Mouse (Mus musculus) heart, postnatal 14 days (tissue): ENCODE data around the gene Lgr6. TPM values are rescaled to one million over a fixed set of nuclear protein-coding genes. Genes with fewer than 3 reads are reported as not detected.

Experiments
- DNase-seq, 2 experiments: peaks; one replicate each; pipeline ENCODE4 v3.0.0; 2021 to 2022
- intact Hi-C: fragments of 180-260 bp; cut with DNase I; formaldehyde crosslinking; loops from one replicate; pipeline ENCODE4 v1.15.1; 2025
- total RNA-seq, 2 experiments: library from RNA; stranded (reverse); gene quantifications; 2 replicates each; pipeline ENCODE4 v1.2.3; 2021

Gene Lgr6
- total RNA-seq, 2 experiments from 2014 or later, result 14.5 to 15.5 TPM

DNA sequence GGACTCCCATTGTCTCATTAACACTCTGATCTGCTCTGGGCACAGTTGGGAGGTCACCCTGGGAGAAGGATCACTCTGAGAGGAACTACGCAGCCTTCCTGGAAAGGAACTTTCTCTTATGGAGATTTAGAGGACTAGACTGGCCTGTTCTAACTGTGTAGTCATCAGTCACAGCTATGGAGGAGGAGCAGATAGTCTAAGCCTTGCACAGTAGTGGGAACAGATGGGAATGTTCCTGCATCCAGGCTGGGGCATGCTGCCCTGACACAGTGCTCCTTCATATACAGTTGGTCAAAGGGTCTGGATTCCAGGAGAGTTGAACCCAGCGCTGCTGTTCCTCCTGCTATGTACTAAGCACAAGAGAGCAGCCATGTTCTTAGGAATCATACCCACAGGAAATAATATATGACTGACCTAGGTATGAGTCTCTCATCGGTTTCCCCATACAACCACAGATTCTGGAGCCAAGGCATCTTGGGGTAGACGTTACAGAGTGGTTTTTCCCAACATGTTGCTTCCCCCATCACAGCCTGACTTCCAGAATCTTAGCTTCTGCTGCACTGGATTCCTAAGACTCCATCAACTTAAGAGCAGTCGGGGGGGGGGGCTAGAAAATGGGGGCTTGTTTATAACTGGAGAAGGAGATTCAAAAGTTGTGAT is 84.7 kb downstream of the Lgr6 start:
- DNase-seq, result no peak
- intact Hi-C loops, result no loop called here

DNA sequence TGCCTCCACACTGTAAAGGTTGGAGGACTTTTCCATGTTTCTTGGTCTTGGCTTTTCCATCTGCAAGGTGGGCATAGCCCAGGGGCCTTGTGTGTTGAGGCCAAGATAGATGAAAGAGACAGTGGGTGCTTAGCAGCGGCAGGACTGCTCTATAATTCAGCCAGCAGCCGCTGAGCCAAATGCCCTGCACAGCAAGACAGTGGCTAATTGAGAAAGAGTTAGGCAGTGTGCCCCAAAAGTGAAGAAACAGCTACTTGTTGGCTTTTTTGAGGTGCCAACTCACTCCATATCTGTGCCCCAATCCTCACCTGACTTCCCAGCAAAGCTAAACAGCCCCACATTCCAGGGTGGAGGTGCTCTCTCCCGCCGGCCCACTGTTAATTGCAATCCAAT is 85.3 kb downstream of the Lgr6 start:
- DNase-seq, result no peak
- intact Hi-C loops, result no loop called here

DNA sequence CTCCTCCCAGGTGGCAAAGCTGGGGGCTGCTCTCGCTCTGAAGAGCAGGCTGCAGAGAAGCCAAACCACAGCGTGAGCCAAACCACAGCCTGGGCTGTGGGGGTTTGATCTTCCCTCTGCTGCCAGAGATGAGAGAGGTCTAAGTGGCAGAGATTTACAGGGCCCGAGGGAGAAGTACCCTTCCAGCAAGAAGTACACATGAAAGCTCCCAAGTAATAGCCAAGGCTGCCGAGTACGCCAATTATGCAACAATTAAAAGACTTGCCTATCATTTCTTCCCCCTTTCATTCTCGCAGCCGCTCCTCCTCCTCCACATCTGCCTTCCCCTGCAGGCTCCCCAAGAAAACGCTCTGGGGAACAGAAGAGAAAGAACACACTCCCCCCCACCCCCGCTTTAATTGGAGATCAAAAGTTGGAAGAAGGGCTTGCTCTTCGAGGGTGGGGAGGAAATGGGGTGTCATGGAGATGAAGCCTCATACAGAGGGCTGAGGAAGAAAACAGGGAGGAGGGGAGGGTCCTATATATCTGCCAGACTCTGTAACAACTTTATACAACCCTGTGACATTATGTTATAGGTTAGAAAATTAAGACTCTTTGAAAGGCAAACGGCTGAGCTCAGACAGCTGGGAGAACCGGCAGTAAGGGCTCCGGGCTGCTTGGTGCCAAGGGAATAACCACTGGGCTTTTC is 85.8 kb downstream of the Lgr6 start:
- intact Hi-C loops, result no loop called here
- no peak for DNase-seq

DNA sequence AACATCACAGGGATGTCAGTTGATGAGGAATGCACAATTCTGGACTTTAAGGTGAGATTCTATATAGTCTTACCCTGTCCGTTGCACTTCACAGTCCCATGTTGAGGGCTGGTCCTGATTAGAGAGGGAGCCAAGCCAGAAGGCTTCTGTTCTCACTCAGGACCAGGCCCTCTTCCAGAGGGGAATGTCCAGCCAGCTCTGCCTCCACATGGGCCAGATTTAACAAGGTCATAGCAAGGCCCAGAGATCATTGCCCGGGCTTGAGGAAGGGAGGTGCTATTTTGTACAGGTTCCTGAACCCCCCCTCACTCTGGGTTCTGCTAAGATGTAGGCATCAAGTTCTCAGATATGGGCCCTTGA is 87.4 kb downstream of the Lgr6 start:
- intact Hi-C loops, result no loop called here
- peak; percentile 34 to 65 for DNase-seq

DNA sequence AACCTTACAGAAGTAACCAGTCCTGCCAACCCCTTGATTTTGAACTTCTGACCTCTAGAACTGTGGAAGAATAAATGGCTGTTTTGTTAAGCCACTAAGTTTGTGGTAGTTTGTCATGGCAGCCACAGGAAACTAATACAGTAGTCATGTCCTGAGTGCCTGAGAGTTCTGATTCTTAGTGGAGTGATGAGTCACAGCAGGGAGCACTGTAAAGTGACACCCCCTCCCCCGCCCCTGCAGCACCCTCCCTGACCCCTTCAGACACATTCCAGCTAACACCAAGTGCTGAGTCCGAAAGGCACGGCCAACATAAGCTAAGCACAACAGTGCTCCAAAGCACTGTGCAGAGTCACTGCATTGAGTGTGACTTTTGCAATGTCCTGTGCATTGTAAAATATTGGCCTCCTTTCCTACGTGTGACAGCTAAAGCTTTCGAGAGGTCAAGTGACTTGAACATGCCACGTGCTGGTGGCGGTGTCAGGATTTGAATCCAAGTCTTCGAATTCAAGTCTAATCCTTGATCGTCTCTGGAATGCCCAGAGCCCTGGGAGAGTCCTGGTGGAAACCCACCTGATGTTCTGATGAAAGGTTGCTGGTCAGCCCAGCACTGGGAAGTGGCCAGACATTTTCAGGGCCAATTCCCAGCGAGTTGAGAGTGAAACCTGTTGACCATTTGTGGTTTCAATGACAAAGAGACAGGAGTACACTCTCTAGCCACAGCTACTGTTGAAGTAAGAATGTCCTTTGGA is 88.0 kb downstream of the Lgr6 start:
- no peak for DNase-seq
- intact Hi-C loops, result no loop called here

DNA sequence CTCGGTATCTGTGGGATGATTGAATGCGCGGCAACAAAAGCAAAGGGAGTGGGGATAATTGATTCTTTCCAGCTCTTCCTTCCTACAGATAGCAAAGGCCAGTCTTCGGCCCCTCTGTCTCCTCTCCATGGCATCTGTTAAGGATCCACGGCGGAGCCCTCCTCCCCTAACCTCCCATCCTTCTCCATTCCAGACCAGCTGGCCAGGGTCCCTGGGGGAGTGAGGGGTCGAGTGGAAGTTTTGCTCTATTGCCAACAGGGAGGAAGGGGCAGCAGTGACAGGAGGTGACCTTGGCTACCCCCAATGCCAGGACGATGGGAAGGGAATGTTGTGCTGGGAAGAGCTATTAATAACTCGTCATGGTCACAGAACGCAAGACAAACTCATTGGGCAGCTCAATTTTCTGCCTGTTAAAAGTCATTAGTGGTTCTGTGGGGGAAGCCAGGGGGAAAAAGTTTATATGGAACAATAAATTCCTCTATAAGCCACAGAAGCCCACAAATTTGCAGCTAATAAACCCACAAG is 90.1 kb downstream of the Lgr6 start:
- intact Hi-C loops, result no loop called here
- no peak for DNase-seq

DNA sequence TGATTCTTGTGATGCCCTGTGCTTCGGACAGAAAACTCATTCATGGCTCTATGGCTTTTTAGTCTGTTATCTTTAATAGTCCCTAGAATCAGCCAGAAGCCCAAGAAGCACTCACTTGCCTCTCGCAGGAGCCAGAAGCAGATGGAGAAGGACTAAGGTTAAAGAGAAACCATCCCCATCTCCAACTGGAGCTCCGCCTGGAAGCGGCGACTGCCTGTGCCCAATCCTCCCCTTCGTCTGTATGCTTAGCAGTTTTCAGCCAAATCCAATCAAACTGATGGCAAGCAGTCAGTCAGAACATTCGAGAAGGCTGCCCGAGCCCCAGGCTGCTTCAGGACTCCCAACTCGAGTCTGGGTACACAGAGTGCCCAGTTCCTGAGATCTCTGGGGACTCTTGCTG is 92.6 kb downstream of the Lgr6 start:
- DNase-seq, result no peak
- intact Hi-C loops, result no loop called here

DNA sequence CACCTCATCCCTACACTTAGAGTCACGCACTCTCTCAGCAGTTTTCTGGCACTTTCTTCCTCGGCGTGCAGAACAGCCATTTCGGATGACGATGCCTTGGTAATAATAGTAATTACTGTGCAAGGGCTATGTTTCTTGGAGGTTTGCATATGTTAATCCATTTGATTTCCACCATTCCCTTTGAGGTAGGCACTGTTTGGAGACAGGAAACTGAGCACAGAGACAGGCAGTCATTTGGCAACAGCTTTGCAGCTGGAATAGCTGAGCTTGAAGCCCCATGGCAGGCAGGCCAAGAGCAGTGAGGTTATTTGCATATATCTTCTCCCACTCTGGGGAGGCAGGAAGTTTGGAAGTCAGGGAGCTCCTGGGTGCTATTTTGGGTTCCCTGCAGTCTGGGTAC is 93.2 kb downstream of the Lgr6 start:
- intact Hi-C loops, result no loop called here
- DNase-seq, result no peak

DNA sequence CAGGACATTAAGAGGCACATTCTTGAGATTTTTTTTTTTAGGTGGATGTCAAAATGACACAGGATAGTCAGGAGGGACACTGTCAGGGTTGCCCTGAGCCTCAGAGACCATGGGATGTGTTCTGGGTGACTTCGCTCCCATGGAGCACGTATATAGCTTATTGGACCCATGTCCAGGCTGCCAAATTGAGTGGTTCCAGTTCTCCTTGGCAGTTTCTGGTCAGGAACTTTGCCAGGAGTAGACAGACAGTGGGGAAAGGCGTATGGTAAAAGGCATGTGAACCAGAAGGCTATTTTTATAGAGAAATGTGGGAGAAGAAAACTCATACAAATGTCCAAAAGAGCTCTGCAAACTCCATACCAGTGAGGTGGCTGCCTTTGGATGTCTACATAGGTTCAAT is 95.2 kb downstream of the Lgr6 start:
- intact Hi-C loops, result no loop called here
- no peak for DNase-seq

DNA sequence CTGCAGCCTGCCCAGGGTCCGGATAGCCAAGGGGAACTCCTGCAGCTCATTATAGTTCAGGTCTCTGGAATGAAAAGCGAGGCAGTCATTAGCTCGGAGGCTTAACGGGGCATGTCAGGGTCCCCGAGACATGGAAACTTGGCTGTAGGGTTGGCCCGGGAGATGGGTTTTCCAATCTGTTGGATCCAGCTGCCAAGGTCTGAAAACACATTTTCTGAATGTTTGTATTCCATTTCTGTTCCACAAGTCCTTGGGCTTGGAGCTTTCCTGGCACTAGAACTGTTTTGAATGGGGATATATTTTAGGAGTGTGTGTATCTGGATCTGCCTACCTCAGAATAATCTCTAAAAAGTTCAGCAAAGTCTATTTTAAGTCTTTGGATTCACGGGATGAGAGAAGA is 99.4 kb downstream of the Lgr6 start:
- DNase-seq, result peak in 1 of 2 experiments; percentile 37

DNA sequence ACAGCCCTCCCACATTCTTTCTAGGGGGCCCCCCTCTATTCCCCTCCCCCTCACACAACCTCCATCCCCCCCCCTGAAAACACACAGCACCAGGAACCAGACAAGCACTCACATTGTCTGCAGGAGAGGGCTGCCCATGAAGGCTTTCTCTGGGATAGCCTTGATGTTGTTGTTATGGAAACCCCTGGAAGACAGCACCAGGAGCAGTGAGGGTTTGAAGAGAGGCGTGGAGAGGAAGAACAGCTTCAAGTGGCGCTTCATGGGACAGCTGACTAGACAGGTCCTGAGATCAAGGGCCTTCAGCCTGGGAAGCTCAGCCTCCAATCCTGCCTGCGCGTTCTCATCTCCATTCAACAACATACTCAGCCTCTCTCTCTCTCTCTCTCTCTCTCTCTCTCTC is 101.7 kb downstream of the Lgr6 start:
- intact Hi-C loops, result loop anchor here (2.0 kb wide), 1 partner anchor 19 kb away; no protein-coding TSS in a partner anchor

More for the DNA sequence above, 99.4 kb downstream of the Lgr6 start:
- intact Hi-C loops, result no loop called here

DNA sequence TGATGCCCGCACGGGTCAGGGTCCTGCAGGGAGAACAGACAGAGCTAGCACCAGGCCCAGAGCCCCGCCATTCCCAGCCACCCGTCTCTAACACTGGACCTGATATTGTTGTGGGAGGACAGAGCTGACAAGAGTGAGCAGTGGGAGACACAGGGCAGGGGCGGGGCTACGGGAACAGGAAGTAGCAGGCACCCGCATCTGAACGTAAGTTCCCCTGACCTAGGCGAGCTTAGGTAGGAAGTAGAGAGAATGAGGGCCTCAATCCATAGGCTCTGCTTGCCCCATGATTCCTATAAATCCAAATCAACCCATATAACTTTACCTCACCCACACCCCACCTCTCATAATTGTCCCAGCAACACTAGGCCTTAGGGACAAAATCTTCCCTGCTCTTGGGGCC is 104.5 kb downstream of the Lgr6 start:
- no peak for DNase-seq
- intact Hi-C loops, result no loop called here

More for the DNA sequence above, 101.7 kb downstream of the Lgr6 start:
- no peak for DNase-seq

DNA sequence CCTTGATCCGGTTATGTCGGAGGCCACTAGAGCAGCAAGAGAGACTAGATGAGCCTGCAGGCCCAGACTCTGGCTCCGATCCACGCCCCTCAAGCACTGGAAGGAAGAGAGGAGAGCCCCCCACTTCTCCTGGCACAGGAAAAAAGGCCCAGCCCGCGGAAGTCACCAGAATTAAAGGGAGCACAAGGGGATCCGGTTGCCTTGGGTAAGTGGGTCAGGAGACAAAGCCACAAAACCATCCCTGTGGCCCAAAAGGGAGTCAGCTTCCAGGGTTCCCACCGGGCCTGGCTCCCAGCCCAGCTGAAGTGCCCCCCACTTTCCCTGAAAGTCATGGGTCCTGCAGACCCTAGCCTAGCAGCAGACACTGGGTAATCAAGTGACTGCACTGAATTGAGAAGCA is 106.8 kb downstream of the Lgr6 start:
- intact Hi-C loops, result no loop called here
- no peak for DNase-seq

DNA sequence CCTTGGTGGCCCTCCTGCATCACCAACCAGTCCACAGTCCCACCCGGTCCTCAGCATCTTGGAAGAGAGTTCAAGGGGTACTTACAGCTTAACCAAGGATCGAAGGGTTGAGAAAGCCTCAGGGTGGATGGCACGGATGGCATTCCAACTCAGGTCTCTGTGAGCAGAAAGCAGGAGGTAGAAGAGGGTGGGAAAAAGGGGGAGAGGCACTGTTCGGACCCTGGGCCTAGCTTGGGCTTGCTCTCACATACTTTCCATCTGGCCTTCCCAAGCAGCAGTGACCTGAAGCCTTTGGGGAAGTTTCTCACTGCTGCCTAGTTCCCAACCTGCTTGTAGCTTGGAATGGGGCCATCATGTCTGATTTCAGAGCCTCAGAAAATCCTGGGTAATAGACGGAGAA is 107.5 kb downstream of the Lgr6 start:
- intact Hi-C loops, result no loop called here
- no peak for DNase-seq

DNA sequence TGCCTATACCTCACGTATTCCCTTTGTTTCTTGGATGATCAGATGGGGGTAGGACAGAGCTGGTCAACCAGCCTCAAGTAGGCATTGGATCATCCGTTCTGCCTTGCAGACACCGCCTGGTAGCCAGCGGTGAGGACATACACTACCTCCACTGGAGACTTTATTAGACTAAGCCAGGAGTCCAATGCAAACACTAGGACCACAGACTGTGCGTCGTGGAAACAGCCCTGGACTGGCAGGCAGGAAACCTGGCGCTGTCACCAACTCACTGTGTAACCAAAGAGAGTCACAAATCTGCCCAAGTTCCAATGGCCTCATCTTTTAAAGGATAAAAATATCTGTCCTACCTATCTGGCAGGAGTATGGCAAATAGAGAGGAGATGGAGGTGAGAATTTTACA is 108.6 kb downstream of the Lgr6 start:
- intact Hi-C loops, result no loop called here
- DNase-seq, result no peak

DNA sequence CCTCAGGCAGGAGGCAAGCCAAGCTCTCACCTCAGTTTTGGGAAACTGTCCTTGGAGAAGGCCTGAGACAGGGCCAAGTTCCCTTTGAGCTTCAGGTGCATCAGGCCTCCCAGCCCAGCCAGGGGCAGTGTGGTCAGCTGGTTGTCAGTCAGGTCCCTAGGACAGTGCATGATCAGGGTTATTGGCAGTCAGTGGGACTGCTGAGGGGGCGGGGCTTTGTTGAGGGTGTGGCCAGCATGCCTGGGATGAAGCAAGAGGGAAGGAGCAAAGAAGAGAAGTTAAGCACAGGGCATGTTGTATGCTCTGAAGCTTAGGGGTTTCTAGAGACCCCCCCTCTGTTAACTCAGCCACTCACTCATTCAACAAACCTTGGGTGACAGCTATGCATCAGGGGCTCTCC is 109.1 kb downstream of the Lgr6 start:
- intact Hi-C loops, result no loop called here
- peak in 1 of 2 experiments; percentile 20 for DNase-seq

DNA sequence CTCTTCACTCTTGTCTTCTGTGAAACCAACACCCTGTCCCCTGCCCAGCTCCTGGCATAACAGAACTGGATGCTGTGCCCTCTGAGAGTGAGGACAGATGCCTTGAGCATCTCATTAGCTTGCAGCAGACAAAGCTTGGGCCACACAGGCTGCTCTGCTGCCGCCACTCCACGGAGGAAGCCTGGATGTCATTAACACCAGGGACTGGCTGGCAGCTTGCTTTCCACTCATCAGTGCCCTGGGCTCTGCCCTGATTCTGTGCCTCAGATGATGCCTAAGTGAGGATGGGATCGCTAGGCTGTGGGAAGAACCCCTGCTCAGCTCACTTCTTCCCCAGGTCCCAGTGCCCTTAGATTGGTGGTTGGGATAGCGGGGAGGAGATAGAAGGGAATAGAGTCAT is 109.6 kb downstream of the Lgr6 start:
- no peak for DNase-seq
- intact Hi-C loops, result no loop called here

DNA sequence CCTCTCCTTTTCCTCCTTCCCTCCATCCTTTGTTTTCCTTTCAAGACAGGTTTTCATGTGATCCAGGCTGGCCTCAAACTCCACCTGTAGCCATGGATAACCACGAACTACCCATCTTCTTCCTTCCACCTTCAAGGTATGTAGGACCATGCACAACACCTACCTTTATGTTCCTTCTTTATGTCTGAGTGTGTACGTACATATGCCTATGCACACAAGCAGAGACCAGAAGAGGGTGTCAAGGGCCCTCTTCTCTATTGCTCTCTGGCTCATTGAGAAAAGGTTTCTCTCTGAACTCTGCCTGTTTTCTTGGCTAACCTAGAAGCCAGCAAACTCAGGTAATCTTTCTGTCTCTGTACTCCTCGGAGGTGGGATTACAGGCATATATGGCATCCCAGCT is 110.3 kb downstream of the Lgr6 start:
- no peak for DNase-seq
- intact Hi-C loops, result no loop called here

DNA sequence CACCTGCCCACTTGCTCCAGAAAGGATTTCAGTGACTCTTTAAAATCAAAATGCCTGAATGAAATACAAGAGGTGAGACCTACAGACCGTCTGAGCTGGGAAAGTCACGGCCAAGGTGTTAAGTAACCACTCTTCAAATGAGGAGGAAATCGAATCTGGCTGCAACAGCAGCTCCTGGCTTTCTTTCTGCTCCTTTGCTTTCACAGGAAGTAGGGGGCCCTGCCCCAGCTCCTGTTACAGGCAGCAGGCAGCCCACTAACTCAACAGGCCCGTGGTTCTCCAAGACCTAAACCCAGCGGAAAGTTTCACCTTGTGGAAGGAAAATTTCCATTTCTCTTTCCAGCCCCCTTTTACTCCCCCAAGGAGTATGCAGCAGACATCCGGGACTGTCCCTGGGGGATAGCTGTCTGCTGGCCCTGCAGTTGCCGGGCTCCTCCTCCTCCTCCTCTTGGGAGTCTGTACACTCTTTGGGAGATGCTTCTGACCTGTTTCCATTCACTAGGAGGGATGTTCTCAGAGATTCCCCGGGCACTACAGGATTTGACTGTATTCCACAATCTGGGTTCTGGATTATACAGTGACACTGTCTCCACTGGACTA is 112.9 kb downstream of the Lgr6 start:
- intact Hi-C loops, result no loop called here
- peak; percentile 23 to 32 for DNase-seq

DNA sequence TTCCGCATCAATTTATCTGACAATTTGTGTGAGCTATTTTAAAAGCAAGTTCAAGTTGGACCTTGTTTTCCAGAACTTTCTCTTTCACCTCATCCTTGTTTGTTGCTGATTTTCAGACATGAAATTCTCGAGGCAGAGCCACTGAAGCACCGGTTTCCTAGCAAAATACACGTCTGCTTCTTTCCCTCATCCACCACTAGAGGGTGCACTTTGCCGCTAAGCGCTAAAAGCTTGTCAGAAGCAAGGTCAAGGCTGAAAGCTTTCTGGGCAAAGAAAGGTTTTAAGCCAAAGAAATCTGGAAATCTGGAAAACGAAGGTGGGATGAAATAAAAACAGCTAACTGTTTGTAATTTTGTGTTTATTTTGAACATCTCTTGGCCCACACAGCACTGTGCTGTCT is 115.7 kb downstream of the Lgr6 start:
- DNase-seq, result peak; percentile 74 to 87
- intact Hi-C loops, result loop anchor here (1.0 to 10.0 kb wide), 2 partner anchors 117 to 375 kb away; no protein-coding TSS in a partner anchor

DNA sequence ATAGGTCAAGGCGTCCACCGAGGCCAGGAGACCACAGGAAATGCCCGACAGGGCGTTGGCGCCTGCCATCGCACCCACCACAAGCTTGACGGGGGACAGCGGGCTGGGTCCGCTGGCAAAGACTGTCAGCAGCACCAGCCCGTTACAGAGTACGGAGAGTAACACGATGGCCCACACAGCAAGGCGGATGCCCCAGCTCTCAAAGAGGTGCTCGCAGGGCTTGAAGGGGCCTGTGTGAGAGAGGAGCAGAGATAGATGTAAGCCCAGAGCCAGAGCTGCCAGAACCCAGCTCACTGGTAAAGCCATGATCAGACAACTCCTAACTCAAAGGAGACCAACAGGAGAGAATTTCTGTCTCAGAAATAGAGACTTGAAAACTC is 117.1 kb downstream of the Lgr6 start:
- no peak for DNase-seq
- intact Hi-C loops, result loop anchor here (10.0 kb wide), 1 partner anchor 377 kb away; no protein-coding TSS in a partner anchor
